Mouse (Mus musculus): Measurements from ENCODE around the gene Mob3b. TPM values are rescaled to one million over a fixed set of nuclear protein-coding genes. Genes with fewer than 3 reads are reported as not detected.
A peak's percentile ranks its signal among the peaks of the same experiment; 100 is the strongest.

Mob3b gene
- polyA plus RNA-seq, 1 experiment from 2014 or later, result 9.3 TPM

- Histone ChIP-seq H3K36me3 (ENCODE audit: control insufficient read depth, insufficient read depth, low read length) (no peaks in the 10 kb centered on the region), H3K27me3 (ENCODE audit: control insufficient read depth, insufficient read depth, low read length) (no peaks in the 10 kb centered on the region), H3K27ac (ENCODE audit: low read depth, low read length) (no peak overlapping the region), H3K9ac (ENCODE audit: low read length) (no peak overlapping the region), H3K4me2 (ENCODE audit: low read depth) (no peak overlapping the region), H3K9me3 (ENCODE audit: control insufficient read depth, low read length) (no peaks in the 10 kb centered on the region), H3K4me3 (ENCODE audit: low read depth, low read length) (no peak overlapping the region), H3K4me1 (ENCODE audit: control insufficient read depth, insufficient read depth, low read length) (no peaks in the 10 kb centered on the region)
- WGBS, result 96% methylated on average over 2 of the region's 2 CpGs
- ATAC-seq (ENCODE audit: insufficient read depth, low FRiP score, low TSS enrichment) (no peak), DNase-seq (ENCODE audit: low spot score) (no peak)
Measured at GRCm38 (mm10) chr4:35175566-35175965, 18.3 kb upstream of the Mob3b start.

- no peaks in the 10 kb centered on the region for H3K4me1 ChIP-seq (ENCODE audit: control insufficient read depth, insufficient read depth, low read length)
- DNase-seq (ENCODE audit: low spot score) (no peak), ATAC-seq (ENCODE audit: insufficient read depth, low FRiP score, low TSS enrichment) (no peak)
- H3K9me3 ChIP-seq (ENCODE audit: control insufficient read depth, low read length), result no peaks in the 10 kb centered on the region
- WGBS, result 62% methylated on average over 1 of the region's 1 CpGs
- H3K9ac ChIP-seq (ENCODE audit: low read length), result no peak overlapping the region
- H3K4me3 ChIP-seq (ENCODE audit: low read depth, low read length), result no peak overlapping the region
- no peaks in the 10 kb centered on the region for H3K27me3 ChIP-seq (ENCODE audit: control insufficient read depth, insufficient read depth, low read length)
- H3K36me3 ChIP-seq (ENCODE audit: control insufficient read depth, insufficient read depth, low read length), result no peaks in the 10 kb centered on the region
- no peak overlapping the region for H3K4me2 ChIP-seq (ENCODE audit: low read depth)
- H3K27ac ChIP-seq (ENCODE audit: low read depth, low read length), result no peak overlapping the region
Measured at GRCm38 (mm10) chr4:35173551-35173950, 16.3 kb upstream of the Mob3b start.

- 87% methylated on average over 2 of the region's 2 CpGs for WGBS
- no peak for ATAC-seq (ENCODE audit: insufficient read depth, low FRiP score, low TSS enrichment)
- H3K4me1 ChIP-seq (ENCODE audit: control insufficient read depth, insufficient read depth, low read length), result no peaks in the 10 kb centered on the region
Measured at GRCm38 (mm10) chr4:35172471-35172870, 15.2 kb upstream of the Mob3b start.

GRCm38 (mm10) chr4:35169571-35170125, 12.4 kb upstream of the Mob3b start:
- no peak for ATAC-seq (ENCODE audit: insufficient read depth, low FRiP score, low TSS enrichment)

More at GRCm38 (mm10) chr4:35172471-35172870, 15.2 kb upstream of the Mob3b start:
- no peak for DNase-seq (ENCODE audit: low spot score)
- H3K27me3 ChIP-seq (ENCODE audit: control insufficient read depth, insufficient read depth, low read length), result no peaks in the 10 kb centered on the region
- no peaks in the 10 kb centered on the region for H3K36me3 ChIP-seq (ENCODE audit: control insufficient read depth, insufficient read depth, low read length)
- H3K27ac ChIP-seq (ENCODE audit: low read depth, low read length), result no peak overlapping the region
- H3K4me3 ChIP-seq (ENCODE audit: low read depth, low read length), result no peak overlapping the region
- no peak overlapping the region for H3K4me2 ChIP-seq (ENCODE audit: low read depth)
- H3K9ac ChIP-seq (ENCODE audit: low read length), result no peak overlapping the region
- no peaks in the 10 kb centered on the region for H3K9me3 ChIP-seq (ENCODE audit: control insufficient read depth, low read length)

GRCm38 (mm10) chr4:35167855-35168254, 10.6 kb upstream of the Mob3b start:
- H3K4me2 ChIP-seq (ENCODE audit: low read depth), result no peak overlapping the region
- H3K9me3 ChIP-seq (ENCODE audit: control insufficient read depth, low read length), result no peaks in the 10 kb centered on the region
- H3K27me3 ChIP-seq (ENCODE audit: control insufficient read depth, insufficient read depth, low read length), result no peaks in the 10 kb centered on the region
- DNase-seq (ENCODE audit: low spot score), result no peak
- no peak for ATAC-seq (ENCODE audit: insufficient read depth, low FRiP score, low TSS enrichment)
- H3K4me1 ChIP-seq (ENCODE audit: control insufficient read depth, insufficient read depth, low read length), result no peaks in the 10 kb centered on the region
- no peak overlapping the region for H3K4me3 ChIP-seq (ENCODE audit: low read depth, low read length)
- no peak overlapping the region for H3K27ac ChIP-seq (ENCODE audit: low read depth, low read length)
- H3K36me3 ChIP-seq (ENCODE audit: control insufficient read depth, insufficient read depth, low read length), result no peaks in the 10 kb centered on the region
- H3K9ac ChIP-seq (ENCODE audit: low read length), result no peak overlapping the region
- WGBS, result 72% methylated on average over 5 of the region's 5 CpGs

More at GRCm38 (mm10) chr4:35169571-35170125, 12.4 kb upstream of the Mob3b start:
- no peak for DNase-seq (ENCODE audit: low spot score)
- Histone ChIP-seq H3K36me3 (ENCODE audit: control insufficient read depth, insufficient read depth, low read length) (no peaks in the 10 kb centered on the region), H3K4me2 (ENCODE audit: low read depth) (no peak overlapping the region), H3K27me3 (ENCODE audit: control insufficient read depth, insufficient read depth, low read length) (no peaks in the 10 kb centered on the region), H3K9ac (ENCODE audit: low read length) (no peak overlapping the region), H3K9me3 (ENCODE audit: control insufficient read depth, low read length) (no peaks in the 10 kb centered on the region), H3K4me3 (ENCODE audit: low read depth, low read length) (no peak overlapping the region), H3K27ac (ENCODE audit: low read depth, low read length) (no peak overlapping the region), H3K4me1 (ENCODE audit: control insufficient read depth, insufficient read depth, low read length) (no peaks in the 10 kb centered on the region)
- WGBS, result 78% methylated on average over 13 of the region's 13 CpGs

GRCm38 (mm10) chr4:35165947-35166346, 8.7 kb upstream of the Mob3b start:
- Histone ChIP-seq H3K36me3 (ENCODE audit: control insufficient read depth, insufficient read depth, low read length) (no peaks in the 10 kb centered on the region), H3K4me3 (ENCODE audit: low read depth, low read length) (no peak overlapping the region), H3K9ac (ENCODE audit: low read length) (no peak overlapping the region), H3K27ac (ENCODE audit: low read depth, low read length) (no peak overlapping the region), H3K4me1 (ENCODE audit: control insufficient read depth, insufficient read depth, low read length) (no peaks in the 10 kb centered on the region), H3K27me3 (ENCODE audit: control insufficient read depth, insufficient read depth, low read length) (no peaks in the 10 kb centered on the region), H3K4me2 (ENCODE audit: low read depth) (no peak overlapping the region), H3K9me3 (ENCODE audit: control insufficient read depth, low read length) (no peaks in the 10 kb centered on the region)
- ATAC-seq (ENCODE audit: insufficient read depth, low FRiP score, low TSS enrichment) (no peak), DNase-seq (ENCODE audit: low spot score) (no peak)
- WGBS, result 74% methylated on average over 3 of the region's 3 CpGs

GRCm38 (mm10) chr4:35165275-35165674, 8.0 kb upstream of the Mob3b start:
- no peaks in the 10 kb centered on the region for H3K9me3 ChIP-seq (ENCODE audit: control insufficient read depth, low read length)
- no peak overlapping the region for H3K27ac ChIP-seq (ENCODE audit: low read depth, low read length)
- no peak for ATAC-seq (ENCODE audit: insufficient read depth, low FRiP score, low TSS enrichment)
- H3K4me3 ChIP-seq (ENCODE audit: low read depth, low read length), result no peak overlapping the region
- H3K36me3 ChIP-seq (ENCODE audit: control insufficient read depth, insufficient read depth, low read length), result no peaks in the 10 kb centered on the region
- no peaks in the 10 kb centered on the region for H3K4me1 ChIP-seq (ENCODE audit: control insufficient read depth, insufficient read depth, low read length)
- WGBS, result 87% methylated on average over 2 of the region's 2 CpGs
- no peak for DNase-seq (ENCODE audit: low spot score)
- H3K9ac ChIP-seq (ENCODE audit: low read length), result no peak overlapping the region
- H3K4me2 ChIP-seq (ENCODE audit: low read depth), result no peak overlapping the region
- H3K27me3 ChIP-seq (ENCODE audit: control insufficient read depth, insufficient read depth, low read length), result no peaks in the 10 kb centered on the region

GRCm38 (mm10) chr4:35157815-35158214, 531 bp upstream of the Mob3b start:
- H3K4me1 ChIP-seq (ENCODE audit: control insufficient read depth, insufficient read depth, low read length), result peaks cover 10% of the 10 kb centered on the region; the same call in 1 of the 2 replicates
- H3K27me3 ChIP-seq (ENCODE audit: control insufficient read depth, insufficient read depth, low read length), result no peaks in the 10 kb centered on the region
- no peak for DNase-seq (ENCODE audit: low spot score)
- no peak overlapping the region for H3K9ac ChIP-seq (ENCODE audit: low read length)
- no peaks in the 10 kb centered on the region for H3K36me3 ChIP-seq (ENCODE audit: control insufficient read depth, insufficient read depth, low read length)
- no peak for ATAC-seq (ENCODE audit: insufficient read depth, low FRiP score, low TSS enrichment)
- WGBS, result 73% methylated on average over 11 of the region's 11 CpGs
- no peak overlapping the region for H3K4me2 ChIP-seq (ENCODE audit: low read depth)
- H3K27ac ChIP-seq (ENCODE audit: low read depth, low read length), result no peak overlapping the region
- no peaks in the 10 kb centered on the region for H3K9me3 ChIP-seq (ENCODE audit: control insufficient read depth, low read length)
- H3K4me3 ChIP-seq (ENCODE audit: low read depth, low read length), result no peak overlapping the region

- ATAC-seq (ENCODE audit: insufficient read depth, low FRiP score, low TSS enrichment), result peak; percentile 86
- under 1% methylated on average over 26 of the region's 26 CpGs for WGBS
Measured at GRCm38 (mm10) chr4:35156149-35156611, 1.1 kb downstream of the Mob3b start.

More at GRCm38 (mm10) chr4:35156149-35156611, 1.1 kb downstream of the Mob3b start:
- no peaks in the 10 kb centered on the region for H3K9me3 ChIP-seq (ENCODE audit: control insufficient read depth, low read length)
- H3K4me1 ChIP-seq (ENCODE audit: control insufficient read depth, insufficient read depth, low read length), result peaks cover 10% of the 10 kb centered on the region; the same call in 1 of the 2 replicates
- no peaks in the 10 kb centered on the region for H3K27me3 ChIP-seq (ENCODE audit: control insufficient read depth, insufficient read depth, low read length)
- H3K36me3 ChIP-seq (ENCODE audit: control insufficient read depth, insufficient read depth, low read length), result no peaks in the 10 kb centered on the region
- H3K4me2 ChIP-seq (ENCODE audit: low read depth), result peak overlapping the region; percentile 87
- DNase-seq (ENCODE audit: low spot score), result peak; percentile 80
- H3K27ac ChIP-seq (ENCODE audit: low read depth, low read length), result peak overlapping the region; percentile 74
- peak overlapping the region; percentile 75 for H3K9ac ChIP-seq (ENCODE audit: low read length)
- H3K4me3 ChIP-seq (ENCODE audit: low read depth, low read length), result peak overlapping the region; percentile 62

Measured in neural tube, embryonic 11.5 days (tissue).